Mouse (Mus musculus): Measurements from ENCODE around the gene Btnl10. TPM values are rescaled to one million over a fixed set of nuclear protein-coding genes. Genes with fewer than 3 reads are reported as not detected.

The Btnl10 gene
- polyA plus RNA-seq, 1 experiment from 2014 or later, result not detected

DNA sequence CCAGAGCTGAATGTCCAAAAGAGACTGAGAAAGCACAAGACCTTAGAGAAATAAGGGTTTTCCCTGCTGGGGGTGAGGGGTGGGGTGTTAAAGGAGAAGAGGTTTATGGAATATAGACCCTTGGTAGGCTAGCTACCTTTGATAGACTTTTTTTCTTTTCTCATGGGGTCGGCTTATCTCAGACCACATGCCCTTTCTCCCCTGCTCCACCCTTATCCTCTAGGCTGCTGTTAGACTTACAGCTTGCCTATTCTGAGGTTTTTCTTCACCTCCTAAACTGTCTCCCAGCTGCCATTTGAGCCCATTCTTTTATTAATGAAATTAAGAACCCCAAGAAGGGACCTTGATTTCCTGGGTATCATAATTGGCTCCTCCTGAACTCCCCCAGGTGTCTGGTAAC lies 3.9 kb upstream of the Btnl10 start:
- Histone ChIP-seq H3K27ac (replicated peaks) (no peak overlapping the region), H3K4me2 (replicated peaks) (peak overlapping the region; percentile 65; the same call in 1 of the 2 replicates), H3K27me3 (no peaks in the 10 kb centered on the region), H3K4me3 (replicated peaks) (no peak overlapping the region), H3K9ac (no peak overlapping the region), H3K9me3 (replicated peaks) (no peaks in the 10 kb centered on the region), H3K4me1 (0 out of 2 replicates have a peak, but pooled peaks cover 5% of the 10 kb centered on the region), H3K36me3 (no peaks in the 10 kb centered on the region)
- WGBS, result 83% methylated on average over 1 of the region's 1 CpGs
- no peak for ATAC-seq (ENCODE audit: insufficient number of reproducible peaks, low FRiP score, low TSS enrichment, low read depth)

DNA sequence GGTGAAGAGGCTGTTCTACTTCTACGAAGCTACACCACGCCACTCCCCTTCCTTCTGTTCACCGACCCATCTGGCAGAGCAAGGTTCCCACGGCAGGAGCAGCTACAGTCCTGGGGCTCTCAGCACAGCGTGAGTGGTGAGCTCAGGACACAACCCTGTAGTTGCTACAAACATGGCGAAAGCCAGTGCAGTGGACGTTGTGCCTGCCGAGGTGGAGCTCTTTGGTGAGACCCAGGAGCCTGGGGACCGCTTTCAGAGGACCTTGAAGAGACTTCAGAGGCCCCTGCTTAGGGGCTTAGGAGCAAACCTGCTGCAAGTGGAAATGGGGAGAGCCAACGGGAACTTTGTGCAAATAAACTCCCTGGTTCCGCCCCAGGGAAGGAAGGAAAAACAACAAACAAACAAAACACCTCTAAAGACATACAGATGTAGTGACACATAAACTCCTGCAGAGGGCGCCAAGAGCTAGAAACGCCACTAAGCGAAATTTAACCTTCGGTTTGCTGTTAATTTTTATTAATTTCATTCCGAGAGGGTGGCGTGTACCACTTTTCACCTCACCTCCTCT lies 3.2 kb upstream of the Btnl10 start:
- peak overlapping the region; percentile 65 for H3K4me2 ChIP-seq (replicated peaks)
- H3K4me1 ChIP-seq, result 0 out of 2 replicates have a peak, but pooled peaks cover 5% of the 10 kb centered on the region
- H3K27ac ChIP-seq (replicated peaks), result no peak overlapping the region
- no peaks in the 10 kb centered on the region for H3K27me3 ChIP-seq
- H3K9ac ChIP-seq, result no peak overlapping the region
- WGBS, result 11% methylated on average over 17 of the region's 17 CpGs
- no peaks in the 10 kb centered on the region for H3K9me3 ChIP-seq (replicated peaks)
- ATAC-seq (ENCODE audit: insufficient number of reproducible peaks, low FRiP score, low TSS enrichment, low read depth), result no peak
- H3K36me3 ChIP-seq, result no peaks in the 10 kb centered on the region
- peak overlapping the region; percentile 37 for H3K4me3 ChIP-seq (replicated peaks)

DNA sequence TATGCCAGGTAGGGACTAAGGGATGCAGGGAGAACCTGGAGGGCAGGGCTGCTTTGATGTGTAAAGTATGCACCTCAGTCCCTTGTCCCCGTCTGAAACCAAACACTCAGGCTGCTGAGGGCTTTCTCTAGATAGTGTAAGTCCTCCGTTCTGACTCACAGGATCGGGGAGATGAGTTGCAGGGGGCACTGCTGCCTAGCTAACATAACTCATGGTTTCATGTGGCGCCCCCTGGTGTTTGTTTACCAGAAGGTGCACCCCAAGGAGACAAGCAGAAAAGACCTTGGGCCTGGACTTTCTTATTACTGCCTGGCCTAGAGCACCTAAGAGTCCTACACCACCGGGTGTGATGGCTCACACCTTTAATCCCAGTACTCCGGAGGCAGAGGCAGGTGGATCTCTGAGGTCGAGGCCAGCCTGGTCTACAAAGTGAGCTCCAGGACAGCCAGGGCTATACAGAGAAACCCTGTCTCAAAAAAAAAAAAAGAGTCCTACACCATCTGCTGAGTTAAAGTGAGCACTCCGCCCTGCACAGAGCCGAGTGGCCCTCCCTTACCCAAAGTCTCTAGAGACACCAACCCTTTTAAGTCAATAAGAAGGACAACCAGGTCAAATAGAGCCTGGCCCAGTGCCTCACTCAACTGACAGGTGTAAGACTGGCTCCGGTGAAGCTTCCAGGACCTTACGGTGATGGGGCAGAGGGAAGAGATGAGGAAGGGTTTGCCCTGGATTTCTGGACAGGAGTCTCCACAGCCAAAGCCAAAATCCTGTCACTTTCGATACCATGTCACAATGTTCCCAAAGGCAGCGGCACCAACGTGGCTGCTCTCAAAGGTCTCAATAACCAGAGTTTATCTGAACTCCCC lies 596 bp upstream of the Btnl10 start:
- no peaks in the 10 kb centered on the region for H3K9me3 ChIP-seq (replicated peaks)
- 0 out of 2 replicates have a peak, but pooled peaks cover 5% of the 10 kb centered on the region for H3K4me1 ChIP-seq
- no peak for ATAC-seq (ENCODE audit: insufficient number of reproducible peaks, low FRiP score, low TSS enrichment, low read depth)
- no peak overlapping the region for H3K4me3 ChIP-seq (replicated peaks)
- no peaks in the 10 kb centered on the region for H3K27me3 ChIP-seq
- no peak overlapping the region for H3K27ac ChIP-seq (replicated peaks)
- 49% methylated on average over 14 of the region's 14 CpGs for WGBS
- H3K4me2 ChIP-seq (replicated peaks), result no peak overlapping the region
- H3K9ac ChIP-seq, result no peak overlapping the region
- no peaks in the 10 kb centered on the region for H3K36me3 ChIP-seq

DNA sequence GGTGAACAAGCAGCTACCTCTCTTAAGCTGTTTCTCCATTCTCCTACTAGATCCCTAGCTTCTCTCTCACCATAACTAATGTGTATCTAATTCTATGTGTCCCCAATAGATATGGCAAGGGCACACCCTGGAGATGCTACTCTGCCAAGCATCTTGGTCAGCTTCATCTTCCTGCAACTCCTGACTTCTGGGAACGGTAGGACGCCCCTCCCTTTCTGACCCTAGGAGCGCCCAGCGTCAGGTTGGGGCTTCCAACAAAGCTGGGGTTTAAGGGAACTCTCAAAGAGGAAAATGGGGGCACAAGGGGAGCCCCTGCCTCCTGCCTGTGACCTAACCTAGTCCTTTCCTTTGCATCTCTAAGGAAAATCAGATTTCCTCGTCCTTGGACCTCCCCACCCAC lies 1.1 kb downstream of the Btnl10 start:
- no peak overlapping the region for H3K9ac ChIP-seq
- H3K36me3 ChIP-seq, result no peaks in the 10 kb centered on the region
- no peak overlapping the region for H3K4me2 ChIP-seq (replicated peaks)
- H3K9me3 ChIP-seq (replicated peaks), result no peaks in the 10 kb centered on the region
- 72% methylated on average over 5 of the region's 5 CpGs for WGBS
- H3K4me1 ChIP-seq, result 0 out of 2 replicates have a peak, but pooled peaks cover 5% of the 10 kb centered on the region
- no peak overlapping the region for H3K27ac ChIP-seq (replicated peaks)
- ATAC-seq (ENCODE audit: insufficient number of reproducible peaks, low FRiP score, low TSS enrichment, low read depth), result no peak
- no peak overlapping the region for H3K4me3 ChIP-seq (replicated peaks)
- H3K27me3 ChIP-seq, result no peaks in the 10 kb centered on the region

DNA sequence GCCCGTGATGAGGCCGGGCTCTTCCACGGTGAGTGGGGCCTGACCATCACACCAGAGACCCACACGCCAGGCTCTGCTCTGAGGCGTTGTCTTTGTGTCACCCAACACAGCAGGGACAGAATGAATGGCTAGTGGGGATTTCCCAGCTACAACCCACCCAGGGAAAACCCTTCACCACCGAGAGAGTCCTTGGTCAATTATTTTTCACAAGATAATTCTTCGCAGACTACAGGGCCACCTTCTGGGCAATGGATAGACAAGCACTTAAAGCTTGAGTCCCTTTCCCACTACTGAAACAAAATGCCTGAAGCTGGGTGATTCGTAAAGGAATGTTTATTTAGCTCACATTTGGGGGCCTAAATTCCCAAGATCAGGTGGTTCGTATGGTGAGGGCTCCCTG lies 4.7 kb downstream of the Btnl10 start:
- ATAC-seq (ENCODE audit: insufficient number of reproducible peaks, low FRiP score, low TSS enrichment, low read depth), result no peak
- 77% methylated on average over 9 of the region's 9 CpGs for WGBS
- no peaks in the 10 kb centered on the region for H3K4me1 ChIP-seq

DNA sequence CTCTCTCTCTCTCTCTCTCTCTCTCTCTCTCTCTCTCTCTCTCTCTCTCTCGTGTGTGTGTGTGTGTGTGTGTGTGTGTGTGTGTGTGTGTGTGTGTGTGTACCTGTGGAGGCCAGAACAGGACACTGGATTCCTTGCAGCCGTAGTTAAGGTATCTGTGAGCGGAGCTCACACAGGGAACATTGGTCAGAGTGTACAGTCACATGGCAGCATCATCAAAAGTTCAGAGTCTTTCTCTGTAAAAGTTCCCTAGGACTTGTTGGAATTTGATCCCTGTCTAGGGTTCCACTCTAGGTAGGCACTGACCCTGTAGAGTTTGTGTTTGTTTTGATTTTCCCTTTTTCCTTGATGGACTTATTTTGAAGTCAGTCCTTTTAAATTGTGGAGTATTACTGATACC lies 8.9 kb downstream of the Btnl10 start:
- WGBS, result 35% methylated on average over 2 of the region's 3 CpGs

More for the DNA sequence above, 4.7 kb downstream of the Btnl10 start:
- Histone ChIP-seq H3K27me3 (no peaks in the 10 kb centered on the region), H3K4me3 (replicated peaks) (no peak overlapping the region), H3K4me2 (replicated peaks) (no peak overlapping the region), H3K36me3 (no peaks in the 10 kb centered on the region), H3K27ac (replicated peaks) (no peak overlapping the region), H3K9me3 (replicated peaks) (no peaks in the 10 kb centered on the region), H3K9ac (no peak overlapping the region)

DNA sequence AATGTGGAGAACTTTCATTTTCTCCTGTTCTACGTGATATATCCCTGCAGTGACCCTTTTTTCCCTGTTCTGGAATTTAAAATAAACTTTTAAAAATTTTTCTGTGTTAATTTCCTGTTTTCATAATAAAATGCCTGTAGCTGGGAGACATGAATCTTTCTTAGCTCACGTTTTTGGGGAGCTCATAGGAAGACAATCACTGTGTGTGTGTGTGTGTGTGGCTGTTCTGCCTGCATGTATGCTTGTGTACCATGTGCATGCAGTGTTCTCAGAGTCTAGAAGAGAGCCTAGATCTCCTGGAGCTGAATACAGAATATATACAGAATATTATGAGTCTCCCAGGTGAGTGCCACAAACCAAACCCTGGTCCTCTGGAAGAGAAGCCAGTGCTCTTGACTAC lies 9.3 kb downstream of the Btnl10 start:
- Histone ChIP-seq H3K9ac (no peak overlapping the region), H3K27me3 (no peaks in the 10 kb centered on the region), H3K4me3 (replicated peaks) (no peak overlapping the region), H3K27ac (replicated peaks) (no peak overlapping the region), H3K4me2 (replicated peaks) (no peak overlapping the region), H3K36me3 (peaks cover 11% of the 10 kb centered on the region), H3K4me1 (peaks cover 5% of the 10 kb centered on the region; the same call in 1 of the 2 replicates), H3K9me3 (replicated peaks) (no peaks in the 10 kb centered on the region)
- 68% methylated on average over 2 of the region's 2 CpGs for WGBS
- no peak for ATAC-seq (ENCODE audit: insufficient number of reproducible peaks, low FRiP score, low TSS enrichment, low read depth)

More for the DNA sequence above, 8.9 kb downstream of the Btnl10 start:
- Histone ChIP-seq H3K36me3 (peaks cover 7% of the 10 kb centered on the region), H3K27me3 (no peaks in the 10 kb centered on the region), H3K9ac (no peak overlapping the region), H3K9me3 (replicated peaks) (no peaks in the 10 kb centered on the region), H3K4me3 (replicated peaks) (no peak overlapping the region), H3K4me2 (replicated peaks) (no peak overlapping the region), H3K4me1 (peaks cover 5% of the 10 kb centered on the region; the same call in 1 of the 2 replicates), H3K27ac (replicated peaks) (no peak overlapping the region)
- no peak for ATAC-seq (ENCODE audit: insufficient number of reproducible peaks, low FRiP score, low TSS enrichment, low read depth)

DNA sequence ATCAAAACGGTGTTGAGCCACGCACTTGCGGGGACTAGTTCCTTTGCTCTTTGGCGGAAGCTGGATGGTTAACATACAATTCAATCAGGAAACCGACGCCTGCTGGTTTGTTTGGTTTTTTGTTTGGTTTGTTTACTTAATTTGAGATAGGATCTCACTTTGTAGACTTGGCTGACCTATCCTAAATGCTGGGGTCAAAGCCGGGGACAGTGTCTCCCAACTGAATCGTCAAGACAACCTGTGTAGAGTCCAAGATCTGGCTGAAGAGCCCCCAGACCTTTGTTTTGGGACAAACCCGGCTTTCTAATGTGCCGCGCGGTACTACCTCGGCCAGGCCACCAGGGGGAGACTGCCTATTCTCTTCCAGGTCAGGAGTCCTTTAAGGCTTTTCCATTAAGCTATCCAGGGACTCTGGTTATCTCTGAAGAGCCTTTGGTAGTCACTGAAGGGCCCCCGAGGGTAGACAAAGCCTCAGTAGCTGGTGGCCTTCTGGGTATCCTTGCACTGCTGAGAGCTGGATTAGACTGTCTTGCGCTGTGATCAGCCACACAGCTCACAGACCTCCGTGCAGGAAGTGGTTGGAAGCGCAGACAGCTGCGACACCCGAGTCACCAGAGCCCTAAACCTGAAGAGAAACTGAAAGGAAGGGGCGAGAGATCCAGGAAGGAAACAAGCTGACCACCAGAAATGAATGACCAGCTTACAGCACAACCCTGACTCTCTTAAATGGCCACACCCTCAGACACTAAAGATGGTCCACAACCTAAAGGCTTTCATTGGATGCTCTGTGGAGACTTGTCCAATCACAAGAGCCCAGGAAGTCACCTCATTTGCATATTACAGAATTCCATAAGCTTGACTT lies 10.3 kb downstream of the Btnl10 start:
- Histone ChIP-seq H3K4me3 (replicated peaks) (peak overlapping the region; percentile 23), H3K9ac (no peak overlapping the region), H3K36me3 (peaks cover 21% of the 10 kb centered on the region), H3K27ac (replicated peaks) (peak overlapping the region; percentile 44; the same call in 1 of the 2 replicates), H3K9me3 (replicated peaks) (no peaks in the 10 kb centered on the region), H3K4me2 (replicated peaks) (peak overlapping the region; percentile 32), H3K27me3 (no peaks in the 10 kb centered on the region), H3K4me1 (peaks cover 5% of the 10 kb centered on the region; the same call in 1 of the 2 replicates)
- 0 out of 2 replicates have a peak, but pooled peaks have one; percentile 43 for ATAC-seq (ENCODE audit: insufficient number of reproducible peaks, low FRiP score, low TSS enrichment, low read depth)
- WGBS, result 32% methylated on average over 20 of the region's 20 CpGs

DNA sequence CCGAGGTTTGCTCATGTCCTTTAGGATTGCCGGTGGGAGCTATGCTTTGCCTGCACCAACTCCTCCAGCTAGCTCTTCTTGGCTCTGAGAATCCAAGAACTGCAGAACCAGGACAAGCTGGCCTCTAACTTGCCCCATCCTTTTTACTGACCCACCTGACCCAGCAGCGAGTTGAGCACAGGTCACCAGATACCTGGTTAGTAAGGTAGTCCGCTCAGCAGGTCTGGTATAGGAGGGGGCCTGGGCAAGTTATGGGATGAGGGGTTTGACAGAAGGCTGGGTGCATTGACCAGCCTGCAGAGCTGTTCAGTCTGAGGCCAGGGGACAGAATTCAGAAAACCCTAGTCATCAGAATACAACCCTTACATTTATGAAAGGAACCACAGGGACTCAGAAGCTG lies 11.3 kb downstream of the Btnl10 start:
- H3K27me3 ChIP-seq, result no peaks in the 10 kb centered on the region
- WGBS, result 71% methylated on average over 4 of the region's 4 CpGs
- no peak overlapping the region for H3K9ac ChIP-seq
- no peak overlapping the region for H3K4me2 ChIP-seq (replicated peaks)
- no peak overlapping the region for H3K27ac ChIP-seq (replicated peaks)
- H3K9me3 ChIP-seq (replicated peaks), result no peaks in the 10 kb centered on the region
- H3K4me1 ChIP-seq, result peaks cover 5% of the 10 kb centered on the region; the same call in 1 of the 2 replicates
- H3K36me3 ChIP-seq, result peaks cover 31% of the 10 kb centered on the region
- no peak overlapping the region for H3K4me3 ChIP-seq (replicated peaks)
- ATAC-seq (ENCODE audit: insufficient number of reproducible peaks, low FRiP score, low TSS enrichment, low read depth), result no peak

DNA sequence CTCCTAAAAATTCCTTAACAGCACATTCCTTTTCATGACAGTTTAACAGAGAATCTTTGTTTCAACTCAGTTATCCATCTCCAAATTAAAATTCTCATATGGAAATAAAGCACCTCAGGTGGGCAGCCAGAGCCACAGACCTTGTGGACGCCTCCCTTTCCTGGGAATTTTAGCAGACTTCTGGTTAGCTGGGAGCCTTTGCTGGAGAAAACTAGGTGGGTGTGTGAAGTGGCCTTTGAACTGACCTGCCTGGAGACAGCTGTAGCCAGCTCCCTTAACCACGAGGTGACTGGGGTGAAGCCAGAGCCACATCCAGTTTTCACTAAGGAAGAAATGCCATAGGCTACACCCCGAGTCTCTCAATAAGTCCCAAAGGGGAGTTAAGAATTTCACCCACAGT lies 11.9 kb downstream of the Btnl10 start:
- 55% methylated on average over 3 of the region's 3 CpGs for WGBS
- ATAC-seq (ENCODE audit: insufficient number of reproducible peaks, low FRiP score, low TSS enrichment, low read depth), result no peak
- H3K27ac ChIP-seq (replicated peaks), result no peak overlapping the region

DNA sequence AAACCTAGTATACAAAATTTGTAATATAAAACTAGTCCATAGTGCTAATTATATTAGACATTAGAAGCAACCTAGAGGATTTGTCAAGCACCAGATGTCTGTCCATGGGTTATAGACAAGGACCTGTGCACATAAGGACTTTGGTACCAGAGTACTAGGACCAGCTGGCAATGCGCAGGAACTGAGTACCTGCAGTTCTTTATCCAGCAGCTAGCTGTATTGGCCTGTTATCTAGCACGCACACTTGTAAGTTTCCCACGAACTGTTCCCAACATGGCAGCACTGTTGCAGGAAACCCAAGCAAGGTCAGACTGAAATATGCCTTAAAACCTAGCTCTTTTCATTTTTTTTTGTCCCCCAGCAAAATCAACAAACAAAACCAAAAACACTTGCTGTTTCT lies 12.5 kb downstream of the Btnl10 start:
- WGBS, result 82% methylated on average over 3 of the region's 3 CpGs
- H3K9me3 ChIP-seq (replicated peaks), result no peaks in the 10 kb centered on the region
- no peak overlapping the region for H3K4me2 ChIP-seq (replicated peaks)
- no peak overlapping the region for H3K4me3 ChIP-seq (replicated peaks)
- peaks cover 40% of the 10 kb centered on the region for H3K36me3 ChIP-seq
- H3K27ac ChIP-seq (replicated peaks), result no peak overlapping the region
- no peaks in the 10 kb centered on the region for H3K27me3 ChIP-seq
- peaks cover 5% of the 10 kb centered on the region; the same call in 1 of the 2 replicates for H3K4me1 ChIP-seq
- ATAC-seq (ENCODE audit: insufficient number of reproducible peaks, low FRiP score, low TSS enrichment, low read depth), result no peak
- no peak overlapping the region for H3K9ac ChIP-seq

More for the DNA sequence above, 11.9 kb downstream of the Btnl10 start:
- Histone ChIP-seq H3K4me3 (replicated peaks) (no peak overlapping the region), H3K4me1 (peaks cover 5% of the 10 kb centered on the region; the same call in 1 of the 2 replicates), H3K9me3 (replicated peaks) (no peaks in the 10 kb centered on the region), H3K9ac (no peak overlapping the region), H3K36me3 (peaks cover 37% of the 10 kb centered on the region), H3K4me2 (replicated peaks) (no peak overlapping the region), H3K27me3 (no peaks in the 10 kb centered on the region)
